Mouse (Mus musculus) left cerebral cortex, postnatal 36 days (tissue): Measurements from ENCODE around the gene Gpnmb. TPM values are rescaled to one million over a fixed set of nuclear protein-coding genes. Genes with fewer than 3 reads are reported as not detected.

Experiments
- DNase-seq, 2 experiments: peaks; one replicate each; pipeline ENCODE4 v3.0.0; 2021 to 2022; ENCODE audit warnings: low spot score in 2 of 2, mixed read lengths in 1 of 2
- intact Hi-C: fragments of 180-260 bp; cut with DNase I; formaldehyde crosslinking; loops from one replicate; pipeline ENCODE4 v1.15.1; 2025
- total RNA-seq, 2 experiments: library from RNA; stranded (reverse); gene quantifications; 2 replicates each; pipeline ENCODE4 v1.2.3; 2021

The Gpnmb gene
- 1 to 10 TPM; 1.1 to 1.8 TPM for total RNA-seq

DNA sequence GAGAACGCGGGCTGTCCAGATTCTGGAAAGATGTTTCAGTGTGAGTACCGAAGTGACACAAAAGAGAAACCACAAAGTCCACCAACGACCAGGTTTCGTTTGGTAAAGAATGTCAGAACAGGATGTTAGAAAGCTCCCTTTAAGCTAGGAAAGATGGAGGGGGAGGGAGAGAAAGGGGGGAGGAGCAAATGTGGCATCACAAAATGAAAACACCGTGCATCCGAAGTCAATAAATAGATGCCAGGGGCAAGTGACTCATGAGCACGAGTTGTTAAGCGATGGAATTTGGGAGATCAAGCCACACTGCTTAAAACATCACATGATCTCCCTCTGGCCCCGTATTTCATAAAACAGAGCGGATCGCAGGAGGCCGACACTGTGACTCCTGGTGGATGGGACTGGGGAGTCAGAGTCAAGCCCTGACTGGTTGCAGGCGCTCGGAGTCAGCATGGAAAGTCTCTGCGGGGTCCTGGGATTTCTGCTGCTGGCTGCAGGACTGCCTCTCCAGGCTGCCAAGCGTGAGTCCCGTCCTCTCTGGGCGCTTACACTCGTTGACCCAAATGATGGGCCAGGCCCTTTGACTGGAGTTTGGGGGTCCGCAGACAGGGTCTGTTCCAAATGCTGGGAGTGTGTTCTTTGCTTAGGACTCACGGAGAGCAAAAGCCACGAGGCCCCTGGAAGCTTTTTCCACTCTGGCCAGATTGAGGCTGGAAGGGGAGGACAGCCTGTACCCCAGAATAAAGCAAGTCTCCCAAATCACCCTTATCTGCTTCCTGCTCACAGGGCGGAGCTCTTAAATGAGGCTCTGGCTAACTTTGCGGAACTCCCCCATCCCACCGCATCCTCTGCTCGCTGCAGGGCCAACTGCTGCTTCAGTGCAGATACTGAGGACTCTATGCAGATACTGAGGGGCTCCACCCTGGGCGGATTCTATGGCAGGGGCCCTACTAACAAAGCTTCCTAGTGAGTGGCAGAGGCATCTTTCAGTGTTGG lies at the start of gene Gpnmb:
Gene Gpnmb, plus strand, starts transcription at position 272 of the 993 bp plus-strand sequence.
- DNase-seq: no peak
- intact Hi-C loops: no loop called here

GRCm38 (mm10) chr6:48989971-48990370 lies 46.4 kb upstream of the Gpnmb start:
- no peak for DNase-seq

GRCm38 (mm10) chr6:48991991-48992390 lies 44.4 kb upstream of the Gpnmb start:
- intact Hi-C loops: no loop called here
- DNase-seq: no peak

More at GRCm38 (mm10) chr6:48989971-48990370, 46.4 kb upstream of the Gpnmb start:
- intact Hi-C loops: no loop called here

GRCm38 (mm10) chr6:48998186-48998585 lies 38.2 kb upstream of the Gpnmb start:
- intact Hi-C loops: no loop called here
- no peak for DNase-seq

DNA sequence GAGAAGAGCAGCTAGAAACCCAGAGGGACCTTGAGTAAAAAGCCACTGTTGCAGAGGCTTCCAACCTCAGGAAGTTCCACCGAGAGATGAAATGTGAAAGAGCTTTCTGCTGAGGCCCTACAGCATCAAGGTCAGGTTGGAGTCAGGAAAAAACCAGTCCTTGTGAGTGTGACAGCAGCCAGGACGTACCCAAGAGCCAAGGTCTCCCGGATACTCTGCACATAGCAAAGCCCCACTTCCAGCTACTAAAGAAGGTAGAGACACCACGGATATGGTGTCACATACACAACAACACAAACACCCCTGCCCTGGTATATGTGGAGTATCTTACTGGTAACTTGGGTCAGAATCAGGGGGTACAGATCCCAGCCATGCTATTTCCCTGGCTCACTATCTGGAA lies 37.5 kb upstream of the Gpnmb start:
- intact Hi-C loops: no loop called here
- no peak for DNase-seq

DNA sequence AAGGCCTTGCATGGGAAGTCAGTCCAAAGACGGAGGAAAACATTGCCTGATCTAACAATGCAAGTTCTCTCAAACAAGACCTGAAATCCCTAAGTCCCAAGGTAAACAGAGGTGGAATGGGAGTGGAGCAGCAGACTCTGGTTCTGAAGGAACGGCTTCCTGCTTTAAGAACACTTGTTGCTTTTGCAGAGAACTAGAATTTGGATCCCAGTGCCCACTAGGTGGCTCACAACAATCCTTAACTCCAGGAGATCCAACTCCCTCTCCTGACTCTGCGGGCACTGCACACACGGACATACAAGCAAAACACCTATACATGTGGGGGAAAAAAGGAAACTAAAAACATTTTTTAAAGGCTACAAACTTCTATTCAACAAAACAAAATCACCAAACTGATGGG lies 33.0 kb upstream of the Gpnmb start:
- intact Hi-C loops: no loop called here
- DNase-seq: no peak

DNA sequence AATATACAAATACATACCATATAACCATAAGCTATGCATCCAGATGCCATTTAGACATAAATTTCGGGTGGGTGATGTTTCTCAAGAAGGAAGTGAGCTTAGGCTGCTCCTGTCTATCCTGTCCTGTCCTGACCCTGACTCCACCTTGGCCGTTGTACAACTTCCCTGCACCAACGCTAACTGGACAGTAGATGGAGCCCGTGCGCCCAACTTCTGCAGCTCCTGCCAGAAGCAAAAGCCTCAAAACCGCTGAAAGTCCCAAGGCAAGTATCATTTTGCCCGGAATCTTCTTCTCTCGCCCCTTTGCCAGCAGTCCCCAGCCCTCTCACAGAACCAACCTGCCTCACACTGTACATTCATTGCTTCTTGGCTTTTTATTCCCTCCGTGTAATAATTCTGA lies 28.4 kb upstream of the Gpnmb start:
- intact Hi-C loops: no loop called here

GRCm38 (mm10) chr6:49008420-49009160 lies 27.8 kb upstream of the Gpnmb start:
- intact Hi-C loops: no loop called here
- DNase-seq: no peak

More for the DNA sequence above, 28.4 kb upstream of the Gpnmb start:
- peak; percentile 39 to 58 for DNase-seq

DNA sequence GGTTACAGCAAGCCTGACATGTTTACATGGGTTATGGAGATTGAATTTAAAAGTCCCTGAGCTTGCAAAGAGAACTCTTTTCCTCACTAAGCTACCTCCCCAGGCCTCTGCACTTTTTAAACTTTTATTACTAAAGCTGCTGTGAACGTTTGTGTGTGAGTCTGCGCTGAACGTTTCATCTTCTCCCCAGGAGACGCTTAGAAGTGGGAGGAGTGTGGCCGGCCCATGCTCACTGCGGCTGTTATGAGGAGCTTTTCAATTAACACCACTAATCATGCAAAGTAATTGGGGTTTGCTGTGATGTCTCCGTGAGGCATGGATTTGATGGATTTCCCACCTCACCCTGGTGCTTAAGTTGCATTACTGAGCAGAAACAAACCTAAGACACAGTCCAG lies 27.2 kb upstream of the Gpnmb start:
- no peak for DNase-seq
- intact Hi-C loops: no loop called here

GRCm38 (mm10) chr6:49009665-49010064 lies 26.7 kb upstream of the Gpnmb start:
- intact Hi-C loops: no loop called here
- no peak for DNase-seq

- no peak for DNase-seq
- intact Hi-C loops: no loop called here
Observed at GRCm38 (mm10) chr6:49011191-49011590, 25.2 kb upstream of the Gpnmb start.

DNA sequence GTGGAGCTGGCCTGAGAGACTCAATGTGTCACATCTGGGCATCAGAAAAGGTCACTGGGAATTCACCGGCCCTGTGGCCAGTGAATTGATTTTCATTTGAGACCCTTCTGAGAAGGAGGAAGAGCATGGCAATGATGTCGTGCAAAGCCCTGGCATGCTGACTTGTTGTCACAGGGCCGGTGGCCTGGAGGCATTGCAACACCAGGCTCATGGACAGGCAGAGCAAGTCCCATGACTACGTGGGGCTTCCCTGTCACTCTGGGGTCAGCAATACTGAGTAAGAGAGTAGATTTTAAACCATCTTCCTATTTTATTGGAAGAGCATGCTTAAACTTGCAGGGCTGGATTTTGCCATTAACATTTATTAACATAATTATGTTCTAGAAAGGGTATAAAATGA lies 23.3 kb upstream of the Gpnmb start:
- no peak for DNase-seq
- intact Hi-C loops: no loop called here

GRCm38 (mm10) chr6:49013458-49013857 lies 22.9 kb upstream of the Gpnmb start:
- no peak for DNase-seq
- intact Hi-C loops: no loop called here

GRCm38 (mm10) chr6:49017150-49017549 lies 19.2 kb upstream of the Gpnmb start:
- intact Hi-C loops: no loop called here
- DNase-seq: no peak

DNA sequence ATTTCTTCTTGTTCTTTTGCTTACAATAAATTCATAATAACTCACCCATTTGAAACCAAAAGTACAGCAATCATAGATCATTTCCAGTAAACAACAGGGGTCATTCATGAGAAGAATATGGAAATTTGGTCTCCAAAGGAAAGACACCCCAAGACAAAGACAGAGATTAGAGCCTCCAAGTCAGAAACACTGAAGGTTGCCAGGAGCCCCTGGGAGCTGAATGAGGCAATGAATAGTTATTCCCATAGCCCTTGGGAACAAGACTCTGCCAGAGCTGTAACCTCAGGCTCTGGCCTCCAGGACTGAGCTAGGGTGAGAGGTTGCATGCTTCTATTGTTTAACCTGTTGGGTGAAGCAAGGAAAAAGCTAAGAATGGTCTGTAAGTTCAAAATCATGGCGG lies 17.0 kb upstream of the Gpnmb start:
- DNase-seq: no peak
- intact Hi-C loops: no loop called here

- peak; percentile 24 to 50 for DNase-seq
- intact Hi-C loops: no loop called here
Observed at GRCm38 (mm10) chr6:49021141-49022012, 15.0 kb upstream of the Gpnmb start.

- DNase-seq: no peak
- intact Hi-C loops: no loop called here
Observed at GRCm38 (mm10) chr6:49022384-49022783, 14.0 kb upstream of the Gpnmb start.

DNA sequence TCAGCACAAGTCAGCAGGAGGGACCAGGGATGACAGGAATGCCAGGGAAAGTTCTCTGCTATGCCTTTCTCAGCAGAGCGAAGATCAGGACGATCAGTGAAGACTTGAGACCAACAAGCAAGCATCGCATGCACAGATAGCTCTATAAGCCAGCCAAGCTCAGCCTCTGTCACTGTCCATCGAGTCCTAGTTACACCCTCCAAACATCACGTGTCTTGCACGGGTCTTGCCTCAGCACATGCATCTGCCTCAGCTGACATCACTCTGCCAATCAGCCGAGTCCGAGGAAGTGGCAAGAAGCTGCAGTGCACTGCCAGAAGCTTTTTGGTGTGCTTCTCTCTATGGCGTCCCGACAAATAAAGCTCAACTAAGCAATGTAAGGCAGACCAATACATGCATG lies 13.0 kb upstream of the Gpnmb start:
- DNase-seq: no peak
- intact Hi-C loops: no loop called here

DNA sequence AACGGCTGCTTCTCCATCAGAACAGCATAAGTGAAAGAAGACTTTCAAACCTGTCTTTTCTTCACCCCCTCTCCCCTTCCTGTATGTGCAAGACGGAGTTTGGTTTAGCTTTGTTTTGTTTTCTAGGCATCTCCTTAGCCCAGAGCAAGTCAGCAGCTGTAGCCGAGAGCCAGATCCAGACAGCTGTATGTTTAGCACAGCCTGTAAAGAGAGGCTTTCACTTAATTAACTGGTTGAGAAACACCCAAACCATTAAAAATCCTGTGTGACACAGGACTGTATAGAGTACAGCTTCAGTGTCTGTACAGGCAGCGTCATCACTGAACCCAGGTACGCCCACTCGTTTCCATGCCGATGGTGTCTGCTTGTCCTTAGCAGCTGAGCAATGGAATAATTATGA lies 11.1 kb upstream of the Gpnmb start:
- no peak for DNase-seq
- intact Hi-C loops: no loop called here

GRCm38 (mm10) chr6:49026496-49026895 lies 9.8 kb upstream of the Gpnmb start:
- no peak for DNase-seq

More at GRCm38 (mm10) chr6:49026496-49026895, 9.8 kb upstream of the Gpnmb start:
- intact Hi-C loops: no loop called here
